Mouse (Mus musculus) spleen, adult 2 months (tissue): ENCODE data around the gene Psg21. TPM values are rescaled to one million over a fixed set of nuclear protein-coding genes. Genes with fewer than 3 reads are reported as not detected.
"Not testable (repeated sequence)": the region's sequence is repeated elsewhere in the genome, so short reads cannot be mapped to it uniquely, and the experiment has no call there.

Experiments used
- DNase-seq, 2 experiments: peaks; one replicate each; pipeline versions ENCODE4 v3.0.0 to v3.0.0-alpha.2; 2012 to 2021; ENCODE audit warnings: low spot score in 2 of 2, low read depth in 1 of 2
- H3K27ac ChIP-seq: fragments of 200-500 bp; 2 replicates; pipeline ENCODE4 v1.5.1; 2012; ENCODE audit warnings: low read length, inconsistent platforms; ENCODE audit not compliant: insufficient read depth
- H3K27me3 ChIP-seq: fragments of 200-500 bp; 2 replicates; pipeline ENCODE4 v1.6.1; 2012; ENCODE audit warnings: mild to moderate bottlenecking, moderate library complexity, low read length, inconsistent platforms; ENCODE audit not compliant: control insufficient read depth, insufficient read depth
- H3K36me3 ChIP-seq: fragments of 200-500 bp; 2 replicates; pipeline ENCODE4 v1.6.1; 2012; ENCODE audit warnings: mild to moderate bottlenecking, low read length, inconsistent platforms; ENCODE audit not compliant: control insufficient read depth, insufficient read depth
- H3K4me1 ChIP-seq: fragments of 200-500 bp; 2 replicates; pipeline ENCODE4 v1.6.1; 2011; ENCODE audit warnings: inconsistent platforms; ENCODE audit not compliant: control insufficient read depth, insufficient read depth, insufficient read length
- H3K4me3 ChIP-seq: fragments of 200-500 bp; 2 replicates; pipeline ENCODE4 v1.5.1; 2011; ENCODE audit warnings: mild to moderate bottlenecking, inconsistent platforms; ENCODE audit not compliant: insufficient read depth, insufficient read length; ENCODE audit errors: extremely low read depth
- CTCF ChIP-seq: fragments of 200-500 bp; IDR thresholded peaks from 2 replicates; pipeline ENCODE4 v1.5.1; 2011; ENCODE audit warnings: mild to moderate bottlenecking, inconsistent platforms; ENCODE audit not compliant: insufficient read depth, insufficient read length, insufficient replicate concordance; ENCODE audit errors: extremely low read depth
- POLR2A ChIP-seq: fragments of 200-500 bp; IDR thresholded peaks from 2 replicates; pipeline ENCODE4 v1.6.1; 2011; ENCODE audit warnings: low read depth, low read length, inconsistent platforms
- WGBS: fragments of 180-500 bp; shearing (Covaris S2); methylation state at CpG from one replicate; pipeline ENCODE4 v1.1.7; 2018; 5-methylcytosine and 5-hydroxymethylcytosine counted together
- polyA plus RNA-seq: library from polyadenylated mRNA; depleted of rRNA; stranded (reverse); fragments of >200 nt; gene quantifications from 2 replicates; pipeline ENCODE4 v1.2.3, GENCODE M21; 2012; rRNA removed

The Psg21 gene
- not detected in 2 replicates for polyA plus RNA-seq

GRCm38 (mm10) chr7:18656625-18657024 is at the start of gene Psg21:
TSS of gene Psg21 (minus strand) at chr7:18656725.
- 66% methylated on average over 2 of the region's 2 CpGs for WGBS
- H3K27ac ChIP-seq, H3K4me3 ChIP-seq, H3K27me3 ChIP-seq, DNase-seq, H3K36me3 ChIP-seq, H3K4me1 ChIP-seq: not testable (repeated sequence)

- H3K36me3 ChIP-seq: no peaks in the 10 kb centered on the region
- WGBS: 73% methylated on average over 2 of the region's 2 CpGs
- H3K4me3 ChIP-seq: no peak within 1 kb of the TSS
- no peak for DNase-seq
- no peaks in the 10 kb centered on the region for H3K27me3 ChIP-seq
- TF ChIP-seq CTCF (no peak), POLR2A (no peak)
- no peak within 1 kb of the TSS for H3K27ac ChIP-seq
- no peaks in the 10 kb centered on the region for H3K4me1 ChIP-seq
Observed at GRCm38 (mm10) chr7:18686085-18686484, 29.6 kb upstream of the Psg21 start, which contains the start of gene Psg20. TSS of gene Psg20 (minus strand) at chr7:18686185.

GRCm38 (mm10) chr7:18685586-18685985 is 29.1 kb upstream of the Psg21 start:
- no peak for TF ChIP-seq POLR2A
- TF ChIP-seq CTCF: no peak
- H3K36me3 ChIP-seq: no peaks in the 10 kb centered on the region
- H3K27me3 ChIP-seq: no peaks in the 10 kb centered on the region
- H3K27ac ChIP-seq: no peak overlapping the region
- no peak overlapping the region for H3K4me3 ChIP-seq
- H3K4me1 ChIP-seq: no peaks in the 10 kb centered on the region
- DNase-seq: no peak

GRCm38 (mm10) chr7:18679772-18680171 is 23.2 kb upstream of the Psg21 start:
- H3K36me3 ChIP-seq: no peaks in the 10 kb centered on the region
- no peaks in the 10 kb centered on the region for H3K27me3 ChIP-seq
- TF ChIP-seq POLR2A: no peak
- no peak for TF ChIP-seq CTCF
- 50% methylated on average over 2 of the region's 2 CpGs for WGBS
- no peak overlapping the region for H3K27ac ChIP-seq
- H3K4me3 ChIP-seq: no peak overlapping the region
- H3K4me1 ChIP-seq: no peaks in the 10 kb centered on the region
- DNase-seq: no peak

GRCm38 (mm10) chr7:18626921-18627320 is 29.6 kb downstream of the Psg21 start:
- not testable (repeated sequence) for H3K36me3 ChIP-seq, H3K4me1 ChIP-seq, H3K27ac ChIP-seq, DNase-seq, H3K27me3 ChIP-seq, H3K4me3 ChIP-seq
- 79% methylated on average over 8 of the region's 8 CpGs for WGBS

GRCm38 (mm10) chr7:18616401-18616800 is 40.1 kb downstream of the Psg21 start, which contains the start of gene Psg23:
TSS of gene Psg23 (minus strand) at chr7:18616501.
- WGBS: 67% methylated on average over 2 of the region's 2 CpGs
- not testable (repeated sequence) for H3K27me3 ChIP-seq, DNase-seq, H3K4me1 ChIP-seq, H3K27ac ChIP-seq, H3K4me3 ChIP-seq, H3K36me3 ChIP-seq

Other genes starting within 250 kb of the Psg21 start
- not detected in 2 replicates for gene Psg28, start 224.7 kb downstream of the Psg21 start, polyA plus RNA-seq
- not detected in 2 replicates for gene Psg26, start 172.5 kb downstream of the Psg21 start, polyA plus RNA-seq
- gene Psg25, start 124.5 kb downstream of the Psg21 start, polyA plus RNA-seq: not detected in 2 replicates
- not detected in 2 replicates for gene Psg27, start 89.4 kb downstream of the Psg21 start, polyA plus RNA-seq
- gene Psg23, start 40.2 kb downstream of the Psg21 start, polyA plus RNA-seq: not detected in 2 replicates
- gene Psg20, start 29.5 kb upstream of the Psg21 start, polyA plus RNA-seq: not detected in 2 replicates
- not detected in 2 replicates for gene Psg22, start 61.4 kb upstream of the Psg21 start, polyA plus RNA-seq
- gene Psg19, start 141.8 kb upstream of the Psg21 start, polyA plus RNA-seq: not detected in 2 replicates
- 0.05 TPM in 1 of 2 replicates, not detected in the other for gene Psg17, start 164.9 kb upstream of the Psg21 start, polyA plus RNA-seq
- 2.4 and 2.9 TPM in 2 replicates for gene Mill2, start 183.2 kb upstream of the Psg21 start, polyA plus RNA-seq
- 93.4 and 164 TPM in 2 replicates for gene Pglyrp1, start 214.6 kb upstream of the Psg21 start, polyA plus RNA-seq